Mouse (Mus musculus) spleen, postnatal 4 days (tissue): ENCODE data around the gene Sirt4.
"Not testable (repeated sequence)": the region's sequence is repeated elsewhere in the genome, so short reads cannot be mapped to it uniquely, and the experiment has no call there.

Experiments
- DNase-seq, 2 experiments: peaks; one replicate each; pipeline ENCODE4 v3.0.0; 2022; ENCODE audit warnings: low spot score in 2 of 2

Gene Sirt4

DNA sequence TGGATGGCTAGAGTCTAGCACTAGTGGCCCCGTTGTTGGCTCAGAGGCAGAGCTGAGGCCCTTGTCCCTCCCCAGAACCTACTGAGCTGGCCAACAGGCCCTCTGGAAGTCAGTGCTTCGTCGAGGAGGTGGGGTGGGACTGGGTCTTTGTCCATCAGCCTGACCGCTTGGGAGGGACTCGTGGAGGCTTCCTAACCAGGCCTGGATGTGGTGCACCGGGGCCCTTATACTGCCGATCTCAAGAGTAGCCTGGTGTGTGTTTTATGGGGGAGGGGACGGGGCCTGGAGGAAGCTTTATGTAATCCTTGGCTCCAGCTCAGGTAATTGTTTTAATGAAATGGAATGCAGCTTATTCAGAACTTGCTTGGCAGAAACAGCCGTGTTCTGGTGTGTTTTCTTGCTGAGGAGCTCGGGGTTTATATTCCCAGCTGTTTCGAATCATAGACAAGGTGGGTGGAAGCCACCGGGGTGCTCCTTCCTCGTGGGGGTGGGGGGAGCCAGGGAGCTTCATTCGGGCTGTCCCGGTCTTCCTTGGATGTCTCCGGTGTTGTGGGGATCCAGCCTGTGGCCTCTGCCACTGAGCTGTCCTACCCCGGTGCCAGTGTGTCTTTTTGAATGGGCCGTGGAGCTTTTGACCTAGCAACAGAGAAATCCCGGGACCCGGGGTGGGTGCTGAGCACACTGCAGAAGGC lies 30.5 kb upstream of the Sirt4 start:
- DNase-seq, result no peak

DNA sequence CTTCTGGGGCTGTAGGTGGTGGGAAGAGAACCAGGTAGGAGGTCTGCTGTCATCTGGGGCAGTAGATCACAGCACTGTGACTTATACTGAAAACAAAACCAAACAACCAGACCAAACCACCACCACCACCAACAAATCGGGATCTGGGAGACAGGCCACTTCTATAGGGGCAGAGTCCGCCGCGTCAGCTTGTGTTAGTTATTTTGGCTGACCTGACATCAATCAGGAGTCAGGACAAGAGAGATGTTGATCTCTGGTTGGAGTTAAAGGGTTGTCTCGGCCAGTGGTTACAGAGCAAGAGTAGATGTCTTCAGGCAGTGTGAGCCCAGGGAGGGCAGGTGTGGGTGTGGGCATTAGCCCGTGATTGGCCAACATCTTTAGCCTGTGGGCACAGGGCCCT lies 29.8 kb upstream of the Sirt4 start:
- no peak for DNase-seq

DNA sequence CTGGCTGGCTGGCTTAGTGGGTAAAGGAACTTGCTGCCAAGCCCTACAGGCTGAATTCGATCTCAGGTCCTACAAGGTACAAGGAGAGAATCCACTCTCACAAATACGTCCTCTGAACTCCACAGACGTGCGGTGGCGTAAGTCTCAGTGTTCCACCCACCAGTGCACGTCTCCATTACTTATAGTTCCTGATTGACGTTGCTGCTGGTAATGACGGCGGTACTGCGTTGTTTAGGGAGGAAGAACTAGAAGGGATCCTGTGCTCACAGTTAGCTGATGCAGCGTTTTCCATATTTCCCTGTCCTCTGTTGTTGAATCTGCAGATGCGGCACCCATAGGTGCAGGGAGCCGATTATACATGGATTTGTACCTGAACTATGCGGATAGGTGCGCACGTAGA lies 29.2 kb upstream of the Sirt4 start:
- DNase-seq, result no peak

DNA sequence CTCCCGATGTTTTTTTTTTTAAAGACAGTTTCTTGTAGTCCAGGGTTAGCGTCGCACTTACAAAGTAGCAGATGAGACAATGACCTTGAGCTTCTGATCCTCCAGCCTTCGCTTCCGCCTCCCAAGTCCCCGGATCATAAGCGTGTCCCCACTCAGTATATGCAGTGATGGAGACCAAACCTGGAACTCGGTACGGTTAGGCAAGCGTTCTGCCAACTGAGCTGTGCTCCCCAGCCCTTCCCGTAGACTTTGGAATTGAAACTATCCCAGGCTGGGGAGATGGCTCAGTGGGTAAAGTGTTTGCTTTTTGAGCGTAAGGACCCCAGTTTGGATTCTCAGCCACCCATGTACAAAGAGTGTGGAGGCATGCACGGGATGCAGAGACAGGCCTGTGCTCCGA lies 28.7 kb upstream of the Sirt4 start:
- DNase-seq, result no peak

DNA sequence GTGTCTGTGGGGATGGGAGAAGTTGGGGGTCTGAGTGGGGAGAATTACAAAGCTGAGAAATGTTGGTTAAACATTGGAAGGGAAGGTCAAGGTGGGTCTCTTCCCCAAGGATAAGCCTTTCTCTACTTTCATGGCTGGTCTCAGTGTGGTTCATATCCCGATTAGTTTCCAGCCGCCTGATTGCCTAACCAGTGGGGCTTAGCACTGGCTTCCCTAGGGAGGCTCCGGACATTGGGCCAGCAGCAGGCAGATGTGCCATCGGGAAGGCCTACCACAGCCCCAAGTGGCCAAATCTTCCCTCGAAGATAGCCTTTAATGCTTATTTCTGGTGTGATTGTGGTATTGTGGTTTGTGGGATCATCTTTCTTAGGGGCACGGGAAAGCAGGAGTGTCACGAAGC lies 27.9 kb upstream of the Sirt4 start:
- no peak for DNase-seq

DNA sequence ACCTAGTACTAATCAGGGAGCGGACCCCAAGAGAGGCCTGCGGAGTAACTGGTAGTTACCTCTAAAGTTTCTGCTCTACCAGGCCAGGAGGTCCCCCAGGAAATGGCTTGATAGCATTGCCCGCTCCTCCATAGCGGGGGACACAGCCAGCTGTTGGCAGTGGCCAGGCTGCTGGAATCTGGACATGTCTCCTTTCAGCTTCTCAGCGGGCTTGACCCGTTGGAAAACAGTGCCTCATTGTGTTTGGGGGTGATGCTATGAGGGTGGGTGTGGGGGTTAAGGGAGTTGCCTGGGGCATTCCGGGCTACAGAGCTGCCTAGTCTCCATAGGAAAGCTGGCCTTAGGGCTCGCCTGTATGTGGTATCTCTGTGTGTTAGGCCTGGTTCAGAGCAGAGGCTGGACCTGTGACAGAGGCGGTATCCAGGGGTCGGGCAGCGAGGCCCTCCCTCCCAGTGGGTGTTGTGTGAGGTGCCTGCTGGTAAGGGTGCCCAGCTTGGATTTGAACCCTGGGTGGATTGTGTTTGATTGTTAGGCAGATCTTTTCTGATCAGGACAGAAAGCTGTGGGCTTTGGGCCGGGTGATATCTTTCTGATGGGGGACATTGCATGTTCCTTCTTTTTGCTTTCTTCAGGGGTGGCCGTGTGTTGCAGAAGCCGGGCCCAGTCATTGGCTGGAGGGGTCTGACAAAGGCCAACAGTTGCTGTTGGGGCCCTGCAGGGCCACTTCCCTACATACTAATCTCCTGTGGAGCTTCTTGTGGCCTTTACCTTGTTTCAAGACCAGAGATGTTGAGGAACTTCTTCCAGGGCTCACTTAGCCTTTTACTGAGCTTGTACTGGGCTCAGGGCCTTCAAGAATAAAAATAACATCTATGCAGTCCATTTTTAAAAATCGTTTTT lies 25.5 kb upstream of the Sirt4 start:
- no peak for DNase-seq

DNA sequence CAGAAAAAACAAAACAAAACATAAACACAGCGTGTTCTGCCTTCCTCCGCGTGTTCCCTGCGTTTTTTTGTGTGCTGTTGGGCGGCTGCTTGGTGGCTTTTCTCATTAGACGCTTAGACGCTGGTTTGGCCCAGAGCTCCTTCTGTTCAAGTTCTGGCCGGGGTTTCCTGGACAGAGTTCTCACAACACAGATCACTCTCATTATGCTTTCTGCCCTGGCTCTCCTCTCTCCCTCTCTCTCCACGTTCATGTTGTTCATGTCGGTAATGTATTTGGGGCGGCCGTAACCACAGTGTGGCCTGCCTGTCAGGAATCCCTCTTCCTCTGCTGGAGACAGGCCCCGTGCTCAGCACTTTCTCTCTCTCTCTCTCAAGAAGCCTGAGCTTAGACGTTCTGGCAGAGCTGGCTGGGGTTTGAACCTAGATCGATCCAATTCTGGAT lies 24.8 kb upstream of the Sirt4 start:
- no peak for DNase-seq

DNA sequence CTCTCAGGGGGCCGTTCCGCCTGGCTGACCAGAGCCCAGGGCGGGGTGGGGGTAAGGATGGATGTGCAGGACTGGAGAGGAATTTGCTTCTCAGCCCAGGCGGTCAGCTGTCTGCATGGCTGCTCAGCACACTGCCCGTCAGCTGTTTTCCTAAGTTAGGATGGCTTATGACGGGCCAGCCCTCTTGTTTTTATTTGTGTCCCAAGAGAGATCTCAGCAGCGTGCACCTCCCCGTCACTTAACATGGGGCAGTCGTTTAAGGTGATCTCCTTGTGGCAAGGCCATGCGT lies 24.3 kb upstream of the Sirt4 start:
- no peak for DNase-seq

DNA sequence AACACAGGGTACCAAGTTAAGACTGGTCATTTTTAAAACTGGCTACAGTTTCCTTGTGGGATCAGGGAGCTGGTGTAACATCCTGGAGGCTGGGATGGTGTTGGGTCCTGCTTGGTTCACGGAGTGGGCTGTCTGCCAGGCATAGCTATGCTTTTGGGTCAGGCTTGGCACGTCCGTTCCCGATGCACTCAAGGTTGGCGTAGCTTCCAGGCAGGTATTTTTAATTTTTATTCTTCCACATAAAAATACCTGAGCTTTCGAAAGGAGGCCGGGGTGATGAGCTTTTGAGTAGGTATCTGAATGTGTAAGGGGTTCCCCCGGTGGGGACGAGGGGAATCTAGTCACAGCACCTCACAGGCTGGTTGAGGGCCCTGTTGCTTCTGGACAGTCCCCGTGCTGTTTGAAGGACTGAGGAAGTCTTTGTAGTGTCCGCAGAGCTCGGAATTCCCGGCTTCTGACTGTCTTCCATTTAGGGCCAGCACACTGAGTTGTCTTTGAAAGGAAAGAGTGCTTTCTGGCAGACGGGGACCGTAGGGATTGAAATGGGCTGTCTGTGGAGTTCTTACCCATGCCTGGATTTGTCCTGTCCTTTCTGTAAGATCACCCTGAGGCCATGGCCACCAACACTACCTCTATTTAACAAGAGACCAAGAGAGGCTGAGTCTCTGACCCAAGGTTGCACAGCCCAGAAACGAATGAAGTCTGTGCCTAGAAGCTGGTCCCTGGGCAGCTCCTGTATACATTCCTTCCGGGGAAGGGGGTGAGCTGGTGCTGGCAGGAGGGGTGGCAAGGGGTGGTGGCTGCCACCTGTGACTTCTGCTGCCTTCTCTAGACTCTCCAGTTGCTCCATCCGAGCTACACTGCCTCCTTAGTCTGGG lies 23.7 kb upstream of the Sirt4 start:
- no peak for DNase-seq

DNA sequence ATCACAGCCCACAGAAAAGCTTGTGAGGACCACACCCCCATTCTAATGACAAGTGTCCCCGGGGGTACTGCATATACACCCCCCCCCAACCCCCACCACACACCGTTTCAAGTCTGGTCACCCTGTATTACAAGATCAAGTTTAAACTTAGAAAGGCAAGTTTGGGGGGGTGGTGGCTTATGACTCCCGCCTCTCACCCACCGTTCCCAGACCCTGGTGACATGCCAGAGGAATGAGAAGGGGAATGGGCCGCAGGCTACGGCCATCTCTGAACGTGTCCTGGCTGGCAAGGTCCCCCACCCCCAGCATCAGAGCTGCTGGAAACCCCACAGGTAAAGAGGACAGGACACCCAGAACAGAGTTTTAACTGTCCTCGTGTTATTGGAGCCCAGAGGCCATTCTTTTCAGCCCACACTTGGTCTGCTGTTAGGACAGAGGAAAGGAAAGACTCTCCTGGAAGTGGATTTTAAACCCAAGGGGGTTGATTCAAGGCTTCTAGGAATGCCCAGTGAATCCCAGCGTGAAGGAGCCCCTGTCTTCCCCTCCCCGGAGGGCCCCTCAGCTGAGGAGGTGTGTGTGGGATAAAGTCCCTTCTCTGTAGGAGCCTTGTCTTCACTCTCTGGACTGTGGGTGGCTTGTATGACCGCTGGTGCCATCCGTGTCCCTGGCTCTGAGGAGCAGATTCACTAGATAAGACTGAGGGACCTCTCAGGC lies 22.9 kb upstream of the Sirt4 start:
- no peak for DNase-seq

DNA sequence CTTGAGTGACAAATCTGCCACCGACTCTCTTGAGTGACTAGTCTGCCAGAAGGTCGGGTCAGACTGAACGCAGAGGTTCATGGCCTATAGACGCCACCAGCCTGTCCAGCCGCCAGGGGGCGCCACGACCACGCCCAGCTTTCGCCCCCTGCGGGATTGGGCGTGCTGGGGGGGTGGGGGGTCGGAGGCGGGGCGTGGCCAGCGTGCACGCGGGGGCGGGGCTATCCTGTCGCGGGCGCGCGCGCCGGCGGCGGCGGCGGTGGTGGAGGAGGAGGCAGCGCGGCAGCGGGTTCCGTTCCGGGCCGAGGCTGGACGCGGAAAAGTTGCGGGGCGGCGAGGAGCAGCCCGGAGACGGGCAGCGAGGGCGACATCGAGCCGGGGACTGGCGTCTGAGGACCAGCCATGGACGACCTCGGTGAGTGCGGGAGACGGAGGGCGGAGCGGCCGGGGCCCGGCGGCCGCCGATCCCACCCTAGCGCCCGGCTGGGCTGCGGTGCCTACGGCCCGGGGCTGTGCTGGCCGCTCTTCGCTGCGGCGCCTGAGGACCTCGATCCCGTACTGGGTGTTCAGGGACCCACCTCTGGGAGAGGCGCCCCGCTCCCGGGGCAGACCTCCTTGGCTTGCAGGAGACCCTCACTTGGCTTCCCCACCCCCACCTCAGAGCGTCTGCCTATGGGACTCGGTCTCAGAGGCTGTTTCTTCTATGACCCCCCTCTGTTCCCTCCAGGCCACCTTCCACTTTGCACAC lies 22.1 kb upstream of the Sirt4 start, which contains the start of gene Pxn:
TSS of gene Pxn (plus strand) at position 223 of the 748 bp plus-strand sequence.
- peak; percentile 94 to 100 for DNase-seq

DNA sequence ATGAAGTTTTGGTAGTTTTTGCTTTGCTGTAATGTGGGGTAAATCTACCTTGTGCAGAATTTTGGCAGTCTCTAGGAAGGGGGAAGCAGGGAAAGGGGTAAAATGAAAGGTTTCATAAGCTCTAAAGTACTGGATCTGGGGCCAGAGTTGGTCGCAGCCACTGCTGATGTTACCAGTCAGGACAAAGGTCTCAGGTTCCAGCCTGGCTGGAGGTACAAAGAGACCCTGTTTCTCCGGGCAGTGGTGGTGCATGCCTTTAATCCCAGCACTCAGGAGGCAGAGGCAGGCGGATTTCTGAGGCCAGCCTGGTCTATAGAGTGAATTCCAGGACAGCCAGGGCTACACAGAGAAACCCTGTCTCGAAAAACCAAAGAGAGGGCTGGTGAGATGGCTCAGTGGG lies 21.1 kb upstream of the Sirt4 start:
- not testable (repeated sequence) for DNase-seq

DNA sequence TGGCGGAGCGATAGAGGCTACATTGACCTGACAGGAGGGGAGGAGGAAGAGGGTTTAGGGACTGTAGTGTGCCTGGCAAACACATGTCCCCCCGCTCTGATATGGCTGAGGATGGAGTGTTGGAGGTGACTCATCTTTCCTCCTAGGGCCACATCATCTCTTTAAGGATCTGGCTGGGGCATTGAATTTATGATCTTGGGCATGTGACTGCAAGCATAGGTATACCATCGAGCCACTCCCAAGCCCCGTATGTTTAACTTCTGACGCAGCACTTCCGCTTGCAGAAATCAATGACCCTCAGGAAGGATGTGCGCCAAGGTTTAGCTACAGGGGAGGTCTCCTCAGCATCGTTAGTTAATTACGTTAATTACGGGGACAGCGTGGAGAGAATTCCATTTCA lies 18.5 kb upstream of the Sirt4 start:
- no peak for DNase-seq

DNA sequence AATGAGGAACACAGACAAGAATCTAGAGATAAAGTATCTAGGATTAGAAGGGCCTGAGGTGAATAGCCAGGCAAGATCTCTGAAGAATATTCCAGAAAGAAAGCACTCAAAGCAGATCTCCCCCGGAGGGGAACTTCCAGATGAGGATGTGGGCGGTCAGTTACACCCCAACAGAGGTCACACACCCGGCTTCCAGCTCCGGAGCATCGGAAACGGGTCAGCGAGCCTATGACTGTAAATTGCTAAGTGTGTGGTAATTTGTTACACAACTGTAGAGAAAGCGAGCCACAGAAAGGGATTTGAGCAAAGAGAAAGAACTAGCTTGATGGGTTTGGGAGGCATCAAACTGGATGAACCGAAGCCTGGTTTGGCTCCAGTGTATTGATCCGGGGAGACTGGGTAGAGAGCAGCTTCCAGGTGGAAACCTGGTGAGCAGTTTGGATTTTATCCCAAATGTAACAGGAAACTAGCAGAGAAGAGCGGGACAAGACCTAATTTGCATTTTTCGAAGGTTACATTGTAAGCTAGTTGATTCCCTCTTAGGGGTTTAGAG lies 15.9 kb upstream of the Sirt4 start:
- no peak for DNase-seq

DNA sequence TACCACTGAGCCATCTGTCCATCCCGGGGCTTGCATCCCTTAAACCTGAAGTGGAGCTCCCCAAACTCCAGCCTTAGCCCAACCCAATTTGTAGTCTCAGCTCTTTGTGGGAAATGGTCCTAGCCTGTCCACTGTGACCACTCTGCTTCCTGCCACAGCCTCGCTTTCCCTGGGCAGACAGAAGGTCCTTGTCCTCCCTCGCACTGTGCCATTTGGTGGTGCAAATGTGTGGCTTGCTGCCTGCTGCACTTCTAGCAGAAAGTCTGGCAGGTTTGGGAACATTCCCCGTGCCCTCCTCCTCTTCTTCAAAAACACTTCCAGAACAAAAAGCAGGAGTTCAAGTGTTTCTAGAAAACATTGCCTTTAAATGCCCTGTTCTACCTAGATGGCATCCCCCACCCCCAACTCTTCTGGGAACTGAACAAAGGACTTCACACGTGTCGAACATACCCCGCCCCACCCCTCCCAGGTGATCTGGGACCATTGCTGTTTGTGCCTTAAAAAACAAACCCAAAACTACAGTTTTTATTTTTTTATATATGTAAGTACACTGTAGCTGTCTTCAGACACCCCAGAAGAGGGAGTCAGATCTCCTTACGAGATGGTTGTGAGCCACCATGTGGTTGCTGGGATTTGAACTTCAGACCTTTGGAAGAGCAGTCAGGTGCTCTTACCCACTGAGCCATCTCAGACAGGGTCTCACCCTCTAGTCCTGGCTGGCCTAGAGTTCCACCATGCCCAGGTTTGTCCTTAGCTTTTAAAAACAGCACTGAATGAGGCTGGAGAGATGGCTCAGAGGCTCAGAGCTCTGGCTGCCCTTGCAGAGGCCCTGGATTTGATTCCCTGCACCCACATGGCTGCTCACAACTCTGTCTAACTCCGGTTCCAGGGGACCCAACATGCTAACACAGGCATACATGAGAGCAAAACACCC lies 14.0 kb upstream of the Sirt4 start:
- DNase-seq, result no peak

DNA sequence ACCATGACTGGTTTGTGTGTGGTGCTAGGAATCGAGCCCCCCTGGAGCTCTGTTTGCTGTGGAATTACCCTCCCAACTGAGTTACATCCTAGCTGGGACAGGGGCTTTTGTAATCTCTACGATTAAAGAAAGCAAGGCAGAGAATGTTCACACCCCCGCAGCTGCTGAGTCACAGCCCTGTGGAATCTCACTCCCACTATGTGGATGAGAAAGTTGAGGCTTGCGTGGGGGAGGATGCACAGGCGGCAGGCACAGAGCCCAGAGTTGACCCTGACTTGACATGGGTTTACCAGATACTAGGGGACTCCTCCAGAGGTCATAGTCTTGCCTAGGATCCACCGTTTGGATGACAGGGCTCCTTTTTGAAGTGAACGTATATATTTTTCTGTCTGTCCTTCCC lies 12.5 kb upstream of the Sirt4 start:
- no peak for DNase-seq

DNA sequence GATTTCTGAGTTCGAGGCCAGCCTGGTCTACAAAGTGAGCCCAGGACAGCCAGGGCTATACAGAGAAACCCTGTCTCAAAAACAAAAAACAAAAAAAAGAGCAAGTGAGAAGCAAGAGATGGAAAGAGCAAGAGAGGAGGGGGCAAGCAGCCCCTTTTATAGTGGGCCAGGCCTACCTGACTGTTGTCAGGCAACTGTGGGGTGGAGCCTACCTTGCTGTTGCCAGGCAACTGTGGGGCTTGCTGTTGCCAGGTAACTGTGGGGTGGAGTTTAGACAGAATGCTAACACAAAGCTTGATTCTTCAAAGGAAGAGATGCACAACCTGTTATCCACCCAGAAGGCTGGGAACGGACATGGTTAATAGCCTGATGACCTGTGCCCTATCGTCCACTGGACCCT lies 11.1 kb upstream of the Sirt4 start:
- DNase-seq, result not testable (repeated sequence)

DNA sequence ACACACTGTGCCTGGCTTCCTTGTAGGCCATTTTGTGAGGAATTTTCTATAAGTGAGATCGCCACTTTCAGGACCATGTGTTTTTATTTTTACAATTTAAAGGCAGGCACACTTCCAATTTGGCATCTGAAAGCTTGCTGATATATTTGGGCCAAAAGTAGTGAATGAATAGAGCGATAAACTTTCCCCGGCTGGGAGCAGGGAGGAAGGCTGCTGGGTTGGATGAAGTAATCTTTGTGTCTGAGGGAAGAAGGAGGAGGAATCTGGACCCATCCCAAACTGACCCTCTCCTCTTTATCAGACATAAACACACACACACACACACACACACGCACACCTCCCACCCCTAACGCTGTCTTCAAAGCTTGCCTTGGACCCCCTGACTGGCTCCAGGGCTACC lies 8.9 kb upstream of the Sirt4 start:
- DNase-seq, result no peak

DNA sequence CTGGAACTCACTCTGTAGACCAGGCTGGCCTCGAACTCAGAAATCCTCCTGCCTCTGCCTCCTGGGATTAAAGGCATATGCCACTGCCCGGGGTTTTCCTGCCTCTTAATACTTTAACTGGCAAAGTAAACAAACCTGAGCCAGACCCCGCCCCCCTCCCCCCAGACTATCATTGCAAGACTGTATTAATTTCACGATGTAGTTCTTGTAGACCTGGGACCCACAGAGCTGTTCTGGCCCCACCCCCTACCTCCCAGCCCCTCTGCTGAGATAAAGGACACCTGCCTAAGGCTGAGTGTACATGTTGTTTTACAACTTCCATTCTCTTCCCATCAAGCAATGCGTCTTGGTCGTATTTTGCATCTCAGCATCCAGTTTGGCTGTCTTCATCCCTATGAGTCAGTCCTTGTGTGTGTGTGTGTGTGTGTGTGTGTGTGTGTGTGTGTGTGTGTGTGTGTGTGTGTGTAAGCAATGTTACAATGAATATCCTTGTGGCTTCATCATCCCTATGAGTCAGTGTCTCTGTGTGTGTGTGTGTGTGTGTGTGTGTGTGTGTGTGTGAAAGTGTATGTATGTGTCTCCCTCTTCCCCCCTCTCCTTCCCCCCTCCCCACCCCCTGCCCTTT lies 8.3 kb upstream of the Sirt4 start:
- no peak for DNase-seq
